Mouse (Mus musculus): ENCODE measurements around the gene Otud4. TPM values are rescaled to one million over a fixed set of nuclear protein-coding genes. Genes with fewer than 3 reads are reported as not detected.

Gene Otud4
- polyA plus RNA-seq, 1 experiment from 2014 or later, result 15.4 TPM

GRCm38 (mm10) chr8:79721537-79721936 is 82.1 kb downstream of the Otud4 start:
- no peak overlapping the region for H3K27ac ChIP-seq
- no peak overlapping the region for H3K4me3 ChIP-seq
- 0 out of 2 replicates have a peak, but pooled peaks cover 3% of the 10 kb centered on the region for H3K4me1 ChIP-seq
- no peak for DNase-seq (ENCODE audit: low spot score)
- peaks cover 47% of the 10 kb centered on the region for H3K36me3 ChIP-seq
- H3K9me3 ChIP-seq (replicated peaks), result no peaks in the 10 kb centered on the region
- no peaks in the 10 kb centered on the region for H3K27me3 ChIP-seq (ENCODE audit: low read depth, poor library complexity, severe bottlenecking)

- DNase-seq (ENCODE audit: low spot score), result no peak
- peaks cover 43% of the 10 kb centered on the region for H3K36me3 ChIP-seq
- 0 out of 2 replicates have a peak, but pooled peaks cover 3% of the 10 kb centered on the region for H3K4me1 ChIP-seq
- H3K27me3 ChIP-seq (ENCODE audit: low read depth, poor library complexity, severe bottlenecking), result no peaks in the 10 kb centered on the region
- no peaks in the 10 kb centered on the region for H3K9me3 ChIP-seq (replicated peaks)
- H3K4me3 ChIP-seq, result no peak overlapping the region
- no peak overlapping the region for H3K27ac ChIP-seq
These were observed 83.9 kb downstream of the Otud4 start for GRCm38 (mm10) chr8:79723308-79723707.

GRCm38 (mm10) chr8:79724589-79724988 is 85.2 kb downstream of the Otud4 start:
- DNase-seq (ENCODE audit: low spot score), result no peak
- WGBS, result 75% methylated on average over 3 of the region's 3 CpGs
- H3K4me1 ChIP-seq, result 0 out of 2 replicates have a peak, but pooled peaks cover 3% of the 10 kb centered on the region
- peaks cover 47% of the 10 kb centered on the region for H3K36me3 ChIP-seq
- no peaks in the 10 kb centered on the region for H3K9me3 ChIP-seq (replicated peaks)
- H3K27ac ChIP-seq, result no peak overlapping the region
- no peak overlapping the region for H3K4me3 ChIP-seq
- no peaks in the 10 kb centered on the region for H3K27me3 ChIP-seq (ENCODE audit: low read depth, poor library complexity, severe bottlenecking)

Other genes with a start within 250 kb of the Otud4 start
- 37.0 and 39.6 TPM in 2 replicates for gene Smad1, start 240.1 kb upstream of the Otud4 start, polyA plus RNA-seq (2016; fragmentation: Nextera tagmentation; extraction: Ambion mirVana)
- gene Abce1, start 72.1 kb downstream of the Otud4 start, polyA plus RNA-seq (2016; fragmentation: Nextera tagmentation; extraction: Ambion mirVana), result 136 and 143 TPM in 2 replicates
- gene Anapc10, start 72.2 kb downstream of the Otud4 start, polyA plus RNA-seq (2016; fragmentation: Nextera tagmentation; extraction: Ambion mirVana), result 38.3 and 42.5 TPM in 2 replicates

Data from limb, embryonic 10.5 days (tissue).